Mouse (Mus musculus) B cell, adult 2 months (primary cell): ENCODE data around the gene Pfn5.
"Not testable (repeated sequence)": the region's sequence is repeated elsewhere in the genome, so short reads cannot be mapped to it uniquely, and the experiment has no call there.

Experiments used
- DNase-seq, 2 experiments: peaks; one replicate each; pipeline ENCODE4 v3.0.0; 2022

The Pfn5 gene

GRCm38 (mm10) chrX:95557887-95558286, at the start of gene Pfn5, which contains the start of gene Asb12:
Gene Pfn5 (plus strand): TSS chrX:95558104.
Gene Asb12 (minus strand): TSS chrX:95557987.
- DNase-seq = no peak

GRCm38 (mm10) chrX:95523883-95524282, 34.0 kb upstream of the Pfn5 start:
- no peak for DNase-seq

DNA sequence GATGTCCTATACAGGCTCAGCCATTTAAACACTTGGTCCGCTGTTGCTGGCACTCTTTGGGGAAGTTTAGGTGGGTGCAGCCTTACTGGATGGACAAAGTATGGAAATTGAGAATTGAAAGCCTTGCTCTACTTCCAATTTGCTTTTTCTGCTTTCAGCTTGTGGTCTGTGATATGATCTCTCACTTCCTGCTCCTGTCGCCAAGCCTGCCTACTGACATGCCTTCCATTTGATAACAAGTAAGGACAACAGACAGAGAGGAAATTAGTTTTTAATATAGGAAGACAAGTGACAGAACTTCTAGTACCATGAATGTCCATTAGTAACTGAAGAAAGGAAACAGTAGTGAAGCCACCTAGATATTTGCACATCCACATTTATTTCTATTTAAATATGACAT, 32.7 kb upstream of the Pfn5 start:
- DNase-seq = no peak

- not testable (repeated sequence) for DNase-seq
Measured at GRCm38 (mm10) chrX:95535493-95535892, 22.4 kb upstream of the Pfn5 start.

DNA sequence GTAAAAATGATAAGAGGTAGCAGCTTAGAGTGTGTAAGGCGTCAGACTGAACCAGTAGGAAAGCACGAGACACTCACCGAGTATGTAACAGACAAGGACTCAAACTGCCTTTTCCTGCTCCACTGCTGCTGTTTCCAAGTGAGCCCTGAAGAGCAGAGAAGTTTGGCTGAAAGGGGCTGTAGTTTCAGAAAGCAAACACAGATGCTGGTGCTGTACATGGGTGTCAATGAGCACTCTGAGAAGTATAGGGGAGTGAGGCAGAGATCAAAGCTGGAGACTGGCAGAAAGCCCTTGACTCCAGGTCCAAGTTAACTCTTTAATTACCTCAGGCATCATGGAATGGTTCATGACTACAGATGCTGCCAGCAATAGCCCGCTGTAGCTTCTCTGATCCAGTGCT, 3.6 kb upstream of the Pfn5 start:
- DNase-seq = no peak

GRCm38 (mm10) chrX:95600609-95601008, 42.7 kb downstream of the Pfn5 start:
- DNase-seq = no peak
